Mouse (Mus musculus) thymus, adult 2 months (tissue): ENCODE results near the gene Pnkp. TPM values are rescaled to one million over a fixed set of nuclear protein-coding genes. Genes with fewer than 3 reads are reported as not detected.

Experiments used
- DNase-seq: peaks from one replicate; pipeline ENCODE4 v3.0.0; 2021
- H3K27ac ChIP-seq: fragments of 200-500 bp; 2 replicates; pipeline ENCODE4 v1.5.1; 2012; ENCODE audit warnings: low read length, control low read depth; ENCODE audit not compliant: control insufficient read depth, insufficient read depth
- H3K27me3 ChIP-seq: fragments of 200-500 bp; 2 replicates; pipeline ENCODE4 v1.6.1; 2012; ENCODE audit warnings: mild to moderate bottlenecking, low read length, moderate library complexity, mixed read lengths; ENCODE audit not compliant: control insufficient read depth, insufficient read depth
- H3K36me3 ChIP-seq: fragments of 200-500 bp; 2 replicates; pipeline ENCODE4 v1.6.1; 2012; ENCODE audit warnings: mild to moderate bottlenecking, low read length, moderate library complexity; ENCODE audit not compliant: control insufficient read depth, insufficient read depth
- H3K4me1 ChIP-seq: fragments of 200-500 bp; replicated peaks from 2 replicates; pipeline ENCODE4 v1.6.1; 2012; ENCODE audit warnings: low read length; ENCODE audit not compliant: control insufficient read depth, insufficient read depth
- H3K4me3 ChIP-seq: fragments of 200-500 bp; 2 replicates; pipeline ENCODE4 v1.5.1; 2012; ENCODE audit warnings: mild to moderate bottlenecking, low read length, control low read depth, moderate library complexity; ENCODE audit not compliant: control insufficient read depth, insufficient read depth
- CTCF ChIP-seq: fragments of 200-500 bp; IDR thresholded peaks from 2 replicates; pipeline ENCODE4 v1.5.1; 2012; ENCODE audit warnings: mild to moderate bottlenecking, control low read depth, low read length, moderate library complexity, borderline replicate concordance; ENCODE audit not compliant: control insufficient read depth, poor library complexity, insufficient read depth; ENCODE audit errors: extremely low read depth
- POLR2A ChIP-seq: fragments of 200-500 bp; IDR thresholded peaks from 2 replicates; pipeline ENCODE4 v1.6.1; 2012; ENCODE audit warnings: mild to moderate bottlenecking, low read length, control low read depth, moderate library complexity; ENCODE audit not compliant: control insufficient read depth, poor library complexity, insufficient read depth; ENCODE audit errors: extremely low read depth
- WGBS: fragments of 180-500 bp; shearing (Covaris S2); methylation state at CpG from one replicate; pipeline ENCODE4 v1.1.7; 2018; 5-methylcytosine and 5-hydroxymethylcytosine counted together
- polyA plus RNA-seq: library from polyadenylated mRNA; depleted of rRNA; stranded (reverse); fragments of >200 nt; gene quantifications from 2 replicates; pipeline ENCODE4 v1.2.3, GENCODE M21; 2012

Pnkp gene
- polyA plus RNA-seq, 1 experiment: 135 TPM

GRCm38 (mm10) chr7:44886964-44887363 lies 30.0 kb downstream of the Pnkp start:
- no peak for DNase-seq
- WGBS: 89% methylated on average over 7 of the region's 7 CpGs
- Histone ChIP-seq H3K4me3 (no peak overlapping the region), H3K4me1 (peaks cover 17% of the 10 kb centered on the region), H3K27me3 (no peaks in the 10 kb centered on the region), H3K36me3 (peaks cover 24% of the 10 kb centered on the region), H3K27ac (no peak overlapping the region)
- TF ChIP-seq POLR2A (no peak), CTCF (no peak)

GRCm38 (mm10) chr7:44888256-44889105 lies 31.5 kb downstream of the Pnkp start:
- Histone ChIP-seq H3K27ac (no peak overlapping the region), H3K27me3 (no peaks in the 10 kb centered on the region), H3K36me3 (peaks cover 13% of the 10 kb centered on the region), H3K4me1 (peaks cover 17% of the 10 kb centered on the region), H3K4me3 (no peak overlapping the region)
- TF ChIP-seq CTCF (no peak), POLR2A (no peak)
- WGBS: 95% methylated on average over 13 of the region's 13 CpGs
- DNase-seq: no peak

GRCm38 (mm10) chr7:44890180-44890579 lies 33.2 kb downstream of the Pnkp start:
- Histone ChIP-seq H3K4me3 (no peak overlapping the region), H3K4me1 (peaks cover 17% of the 10 kb centered on the region), H3K27ac (no peak overlapping the region), H3K27me3 (no peaks in the 10 kb centered on the region), H3K36me3 (no peaks in the 10 kb centered on the region)
- 85% methylated on average over 7 of the region's 7 CpGs for WGBS
- TF ChIP-seq POLR2A: no peak
- no peak for TF ChIP-seq CTCF
- no peak for DNase-seq

- no peak for DNase-seq
- TF ChIP-seq POLR2A: no peak
- TF ChIP-seq CTCF: no peak
- Histone ChIP-seq H3K36me3 (no peaks in the 10 kb centered on the region), H3K27me3 (no peaks in the 10 kb centered on the region), H3K4me1 (peaks cover 18% of the 10 kb centered on the region), H3K4me3 (no peak overlapping the region), H3K27ac (no peak overlapping the region)
- 93% methylated on average over 4 of the region's 4 CpGs for WGBS
Measured at GRCm38 (mm10) chr7:44890737-44891136, 33.8 kb downstream of the Pnkp start.

GRCm38 (mm10) chr7:44891611-44892010 lies 34.7 kb downstream of the Pnkp start:
- Histone ChIP-seq H3K4me3 (peak overlapping the region; percentile 65), H3K36me3 (no peaks in the 10 kb centered on the region), H3K27ac (no peak overlapping the region), H3K27me3 (no peaks in the 10 kb centered on the region), H3K4me1 (peaks cover 24% of the 10 kb centered on the region)
- no peak for DNase-seq
- 33% methylated on average over 6 of the region's 6 CpGs for WGBS
- TF ChIP-seq POLR2A (no peak), CTCF (no peak)

- peak within 1 kb of the TSS; percentile 86 for H3K27ac ChIP-seq
- peak; percentile 79 for DNase-seq
- under 1% methylated on average over 56 of the region's 56 CpGs for WGBS
- H3K4me1 ChIP-seq: peaks cover 28% of the 10 kb centered on the region
- H3K27me3 ChIP-seq: no peaks in the 10 kb centered on the region
- peak; percentile 29; the same call in 1 of the 2 replicates for TF ChIP-seq CTCF
- peak; percentile 85 for TF ChIP-seq POLR2A
- H3K36me3 ChIP-seq: no peaks in the 10 kb centered on the region
- H3K4me3 ChIP-seq: peak within 1 kb of the TSS; percentile 65
Measured at GRCm38 (mm10) chr7:44892276-44892921, 35.5 kb downstream of the Pnkp start, which contains the start of gene Med25. Gene Med25, minus strand, starts transcription at chr7:44892712.
